Mouse (Mus musculus): ENCODE data around the gene Pacs1.

- TF ChIP-seq EP300 (IDR thresholded peaks at IDR 0.05; ENCODE audit: low read depth) (no peak), CTCF (IDR thresholded peaks at IDR 0.05; ENCODE audit: low read depth) (no peak)
These were observed 42.8 kb downstream of the Pacs1 start for GRCm38 (mm10) chr19:5230110-5230509.

All from liver, embryonic 14.5 days (tissue).